Mouse (Mus musculus) ES-E14 (cell line): ENCODE measurements around the gene C77080.

Experiments used
- HCFC1 ChIP-seq: IDR thresholded peaks from 2 replicates; pipeline ENCODE4 v1.6.1; 2012; ENCODE audit warnings: low read length, inconsistent platforms, borderline replicate concordance; ENCODE audit not compliant: insufficient read depth
- MAFK ChIP-seq: IDR thresholded peaks from 2 replicates; pipeline ENCODE4 v1.6.1; 2014; ENCODE audit warnings: mild to moderate bottlenecking, low read depth, low read length, inconsistent platforms; ENCODE audit not compliant: insufficient read depth
- ZNF384 ChIP-seq: IDR thresholded peaks from 2 replicates; pipeline ENCODE4 v1.6.1; 2012; ENCODE audit warnings: low read depth, low read length, inconsistent platforms

DNA sequence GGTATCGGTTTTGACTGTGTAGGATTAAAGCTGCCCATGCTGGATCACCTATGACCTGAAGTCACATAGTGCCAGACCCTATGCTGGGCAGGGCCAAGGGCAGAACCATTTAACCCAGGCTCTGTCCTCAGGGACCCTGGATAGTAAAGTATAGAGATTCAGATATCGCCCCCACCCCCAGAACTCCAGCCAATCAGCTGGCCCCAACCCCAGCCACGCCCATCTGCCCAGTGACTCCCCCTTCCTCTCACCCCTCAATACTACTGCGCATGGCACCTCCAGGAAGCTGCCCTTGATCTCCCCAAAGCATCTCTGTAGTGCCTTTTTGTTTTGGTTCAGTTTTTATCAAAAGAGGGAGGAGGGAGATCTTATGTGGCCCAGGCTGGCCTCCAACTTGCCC lies 18.4 kb downstream of the C77080 start:
- TF ChIP-seq MAFK (no peak), ZNF384 (no peak), HCFC1 (no peak)
